Mouse (Mus musculus) intestine, embryonic 16.5 days (tissue): Measurements from ENCODE around the gene Gm2381. TPM values are rescaled to one million over a fixed set of nuclear protein-coding genes. Genes with fewer than 3 reads are reported as not detected.
"Not testable (repeated sequence)": the region's sequence is repeated elsewhere in the genome, so short reads cannot be mapped to it uniquely, and the experiment has no call there.

ENCODE experiments used
- ATAC-seq: fragments of 200-750 bp; cut with Nextera tagmentation; 2 replicates; pipeline ENCODE4 v1.8.0; 2017; ENCODE audit warnings: moderate TSS enrichment, moderate library complexity
- H3K27ac ChIP-seq: fragments of 300-500 bp; sonication (generic); 2 replicates; pipeline ENCODE4 v1.5.1; 2014; ENCODE audit warnings: mild to moderate bottlenecking, low read length
- H3K27me3 ChIP-seq: fragments of 300-500 bp; sonication (generic); replicated peaks from 2 replicates; pipeline ENCODE4 v1.6.1; 2014; ENCODE audit warnings: low read length, control low read depth, mixed read lengths; ENCODE audit not compliant: control insufficient read depth, insufficient read depth
- H3K36me3 ChIP-seq: fragments of 300-500 bp; sonication (generic); 2 replicates; pipeline ENCODE4 v1.6.1; 2014; ENCODE audit warnings: low read length, control low read depth; ENCODE audit not compliant: control insufficient read depth, insufficient read depth
- H3K4me1 ChIP-seq: fragments of 300-500 bp; sonication (generic); 2 replicates; pipeline ENCODE4 v1.6.1; 2014; ENCODE audit warnings: low read length, control low read depth, mixed read lengths; ENCODE audit not compliant: control insufficient read depth, insufficient read depth
- H3K4me2 ChIP-seq: fragments of 300-500 bp; sonication (generic); 2 replicates; pipeline ENCODE4 v1.6.1; 2014; ENCODE audit warnings: low read depth, low read length, control low read depth
- H3K4me3 ChIP-seq: fragments of 300-500 bp; sonication (generic); 2 replicates; pipeline ENCODE4 v1.5.1; 2014; ENCODE audit warnings: mild to moderate bottlenecking, low read length
- H3K9ac ChIP-seq: fragments of 300-500 bp; sonication (generic); 2 replicates; pipeline ENCODE4 v1.6.1; 2014; ENCODE audit warnings: low read depth, low read length
- H3K9me3 ChIP-seq: fragments of 300-500 bp; sonication (generic); 2 replicates; pipeline ENCODE4 v1.6.1; 2016; ENCODE audit warnings: low read length, control low read depth; ENCODE audit not compliant: control insufficient read depth
- WGBS: fragments of 180-500 bp; shearing (Covaris S2); extraction: QIAGEN DNeasy Blood & Tissue Kit; methylation state at CpG from one replicate; pipeline ENCODE4 v1.1.7; 2014; 5-methylcytosine and 5-hydroxymethylcytosine counted together
- polyA plus RNA-seq: library from polyadenylated mRNA; unstranded; fragments of >200 nt; fragmentation: Nextera tagmentation; extraction: Ambion mirVana; gene quantifications from 2 replicates; pipeline ENCODE4 v1.2.1, GENCODE M21; 2015

Gm2381 gene
- not detected in 2 replicates for polyA plus RNA-seq

- not testable (repeated sequence) for H3K4me2 ChIP-seq, H3K27me3 ChIP-seq, H3K27ac ChIP-seq, ATAC-seq, H3K4me1 ChIP-seq, H3K9ac ChIP-seq, H3K36me3 ChIP-seq, H3K9me3 ChIP-seq, H3K4me3 ChIP-seq
- WGBS: 78% methylated on average over 8 of the region's 8 CpGs
These were observed at the start of gene Gm2381 for GRCm38 (mm10) chr7:42866801-42867458. Gene Gm2381, minus strand, starts transcription at chr7:42867234.

- H3K4me2 ChIP-seq, H3K4me3 ChIP-seq, H3K9me3 ChIP-seq, H3K4me1 ChIP-seq, H3K27me3 ChIP-seq, H3K36me3 ChIP-seq, ATAC-seq, H3K27ac ChIP-seq, H3K9ac ChIP-seq: not testable (repeated sequence)
- WGBS: 85% methylated on average over 2 of the region's 2 CpGs
These were observed 31.0 kb upstream of the Gm2381 start for GRCm38 (mm10) chr7:42898067-42898466.

GRCm38 (mm10) chr7:42878090-42878489 lies 11.1 kb upstream of the Gm2381 start:
- Histone ChIP-seq H3K27ac (no peak overlapping the region), H3K9me3 (peaks cover 7% of the 10 kb centered on the region; the same call in 1 of the 2 replicates), H3K36me3 (no peaks in the 10 kb centered on the region), H3K4me1 (no peaks in the 10 kb centered on the region), H3K4me2 (no peak overlapping the region), H3K4me3 (no peak overlapping the region), H3K9ac (no peak overlapping the region), H3K27me3 (no peaks in the 10 kb centered on the region)
- no peak for ATAC-seq
- 50% methylated on average over 23 of the region's 23 CpGs for WGBS

GRCm38 (mm10) chr7:42838366-42838765 lies 28.7 kb downstream of the Gm2381 start:
- not testable (repeated sequence) for H3K4me1 ChIP-seq, H3K4me2 ChIP-seq, H3K9me3 ChIP-seq, H3K9ac ChIP-seq, ATAC-seq, H3K4me3 ChIP-seq, H3K27ac ChIP-seq, H3K27me3 ChIP-seq, H3K36me3 ChIP-seq

GRCm38 (mm10) chr7:42832221-42832620 lies 34.8 kb downstream of the Gm2381 start:
- no peak for ATAC-seq
- H3K4me1 ChIP-seq: no peaks in the 10 kb centered on the region
- no peak overlapping the region for H3K27ac ChIP-seq
- H3K36me3 ChIP-seq: no peaks in the 10 kb centered on the region
- WGBS: 76% methylated on average over 3 of the region's 3 CpGs
- no peak overlapping the region for H3K9ac ChIP-seq
- H3K9me3 ChIP-seq: 0 out of 2 replicates have a peak, but pooled peaks cover 3% of the 10 kb centered on the region
- H3K4me2 ChIP-seq: no peak overlapping the region
- H3K27me3 ChIP-seq: no peaks in the 10 kb centered on the region
- no peak overlapping the region for H3K4me3 ChIP-seq

- not testable (repeated sequence) for H3K9me3 ChIP-seq, H3K27me3 ChIP-seq, ATAC-seq, H3K36me3 ChIP-seq, H3K4me3 ChIP-seq, H3K4me2 ChIP-seq, H3K27ac ChIP-seq, H3K9ac ChIP-seq, H3K4me1 ChIP-seq
- WGBS: no CpG with 5 or more reads among the region's 1 CpGs
These were observed 73.6 kb downstream of the Gm2381 start, which contains the start of gene Vmn2r62 for GRCm38 (mm10) chr7:42793425-42793824. Gene Vmn2r62, minus strand, starts transcription at chr7:42793525.

Other genes starting within 250 kb of the Gm2381 start
- 1.8 and 2.4 TPM in 2 replicates for gene Zfp976, start 224.6 kb downstream of the Gm2381 start, polyA plus RNA-seq
- 6.1 and 6.3 TPM in 2 replicates for gene Zfp975, start 174.5 kb downstream of the Gm2381 start, polyA plus RNA-seq
- not detected in 2 replicates for gene Gm17067, start 140.2 kb downstream of the Gm2381 start, polyA plus RNA-seq
- not detected in 2 replicates for gene Vmn2r62, start 73.7 kb downstream of the Gm2381 start, polyA plus RNA-seq
- gene Vmn2r63, start 66.6 kb upstream of the Gm2381 start, polyA plus RNA-seq: not detected in 2 replicates
- gene Gm9268, start 151.5 kb upstream of the Gm2381 start, polyA plus RNA-seq: not detected in 2 replicates
- not detected in 2 replicates for gene Zfp936, start 247.0 kb upstream of the Gm2381 start, polyA plus RNA-seq